Mouse (Mus musculus): ENCODE results near the gene Sgo2a.

DNA sequence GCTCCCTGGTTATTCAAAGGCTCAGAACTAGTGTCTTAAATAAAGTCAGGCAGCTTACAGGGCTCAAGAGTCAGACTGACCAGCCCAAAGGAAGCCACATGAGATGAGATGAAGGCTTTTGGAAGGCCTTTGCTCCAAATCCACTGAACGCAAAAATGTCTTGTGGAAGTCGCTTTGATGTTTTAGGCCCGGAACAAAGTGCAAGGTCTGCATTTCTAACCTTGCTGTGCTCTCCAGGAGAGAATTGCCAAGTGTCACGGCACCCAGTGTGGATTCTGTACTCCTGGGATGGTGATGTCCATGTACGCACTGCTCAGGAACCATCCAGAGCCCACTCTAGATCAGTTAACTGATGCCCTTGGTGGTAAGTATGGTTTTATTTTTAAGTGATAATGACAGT, 53.4 kb downstream of the Sgo2a start:
- TF ChIP-seq POLR2A (IDR thresholded peaks at IDR 0.05; ENCODE audit: borderline replicate concordance, low read depth, low read length) (no peak), CTCF (IDR thresholded peaks at IDR 0.05; ENCODE audit: low read depth, low read length) (no peak)

Measured in bone marrow macrophage, adult 2 months (primary cell).